Mouse (Mus musculus): ENCODE measurements around the gene Tuba1a. TPM values are rescaled to one million over a fixed set of nuclear protein-coding genes. Genes with fewer than 3 reads are reported as not detected.
"Not testable (repeated sequence)": the region's sequence is repeated elsewhere in the genome, so short reads cannot be mapped to it uniquely, and the experiment has no call there.

The Tuba1a gene
- total RNA-seq, 2 experiments from 2014 or later = 17.1 to 43.2 TPM

DNA sequence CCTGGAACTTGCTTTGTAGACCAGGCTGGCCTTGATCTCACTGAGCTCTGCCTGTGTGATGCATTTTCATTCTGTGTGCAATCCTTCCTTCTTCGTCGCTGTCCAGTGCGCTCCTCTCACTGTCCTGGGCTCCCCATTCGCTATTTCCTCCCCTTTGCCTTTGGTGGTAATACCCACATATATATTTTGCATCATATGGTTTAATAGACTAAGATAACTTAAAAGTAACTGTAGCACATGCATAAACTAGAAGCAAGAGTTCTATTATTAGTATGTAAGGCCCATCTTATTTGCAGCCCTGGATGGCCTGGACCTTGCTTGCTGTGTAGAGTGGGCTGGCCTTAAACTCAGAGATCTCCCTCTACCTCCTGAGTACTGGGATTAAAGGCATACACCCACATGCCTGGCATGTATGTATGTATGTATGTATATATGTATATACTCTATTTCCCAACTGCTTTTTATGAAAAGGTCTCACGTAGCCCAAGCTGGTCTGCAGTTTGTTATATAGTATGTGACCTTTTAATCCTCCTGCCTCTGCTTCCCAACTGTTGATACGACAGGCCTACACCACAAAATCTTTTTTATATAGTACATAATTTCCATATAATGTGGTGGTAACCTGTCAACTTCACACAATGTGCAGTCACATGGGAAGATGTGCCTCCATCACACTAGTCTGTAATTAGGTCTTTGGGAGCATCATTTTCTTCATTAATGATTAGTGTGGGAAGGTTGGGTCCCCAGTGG is 4.5 kb downstream of the Tuba1a start:
- H3K4me3 ChIP-seq = no peak overlapping the region
- no peak overlapping the region for H3K27ac ChIP-seq
- no peak for DNase-seq
- no peak for TF ChIP-seq CTCF (IDR thresholded peaks at IDR 0.05)
- intact Hi-C loops (cut with DNase I) = no loop called here

DNA sequence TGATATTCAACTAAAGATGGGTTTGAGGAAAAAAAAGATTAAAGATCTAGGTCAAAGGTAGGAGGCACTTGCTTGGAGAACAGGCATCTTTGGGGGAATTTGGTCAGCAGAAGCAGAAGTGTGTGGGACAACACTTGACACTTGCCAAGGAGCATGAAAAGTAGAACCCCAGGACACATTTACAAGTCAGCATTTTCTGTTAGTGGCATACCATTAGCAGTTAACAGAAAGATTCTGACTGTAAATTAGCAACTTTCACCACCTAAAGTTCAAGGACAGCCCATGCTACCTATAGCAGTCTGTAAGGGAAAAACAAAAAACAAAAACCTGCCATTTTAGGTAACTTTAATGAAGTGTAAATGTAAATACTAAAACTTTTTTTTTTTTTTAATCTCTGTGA is 5.1 kb downstream of the Tuba1a start:
- H3K4me3 ChIP-seq = no peak overlapping the region
- DNase-seq = no peak
- intact Hi-C loops (cut with DNase I) = no loop called here
- H3K27ac ChIP-seq = no peak overlapping the region
- TF ChIP-seq CTCF (IDR thresholded peaks at IDR 0.05) = no peak

DNA sequence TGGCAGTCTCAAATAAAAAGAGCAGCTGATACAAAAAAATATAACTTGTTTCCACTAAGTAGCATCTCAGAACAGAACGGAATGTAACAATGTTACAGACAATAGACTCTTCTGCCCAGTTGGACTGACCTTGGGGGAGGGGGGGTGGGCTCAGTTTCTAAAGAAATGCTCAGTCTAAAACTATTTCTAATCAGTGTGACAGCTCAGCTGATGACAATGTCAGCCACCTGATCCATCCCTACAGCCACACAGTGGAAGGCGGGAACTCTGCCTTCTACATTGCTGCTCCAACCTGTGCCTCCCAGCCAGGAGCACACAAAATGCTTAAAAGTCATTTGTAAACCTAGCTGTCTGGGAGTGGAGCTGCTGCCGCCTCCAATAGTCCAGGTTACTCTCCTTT is 5.6 kb downstream of the Tuba1a start:
- Histone ChIP-seq H3K4me3 (no peak overlapping the region), H3K27ac (no peak overlapping the region)
- no peak for TF ChIP-seq CTCF (IDR thresholded peaks at IDR 0.05)
- intact Hi-C loops (cut with DNase I) = no loop called here
- no peak for DNase-seq

DNA sequence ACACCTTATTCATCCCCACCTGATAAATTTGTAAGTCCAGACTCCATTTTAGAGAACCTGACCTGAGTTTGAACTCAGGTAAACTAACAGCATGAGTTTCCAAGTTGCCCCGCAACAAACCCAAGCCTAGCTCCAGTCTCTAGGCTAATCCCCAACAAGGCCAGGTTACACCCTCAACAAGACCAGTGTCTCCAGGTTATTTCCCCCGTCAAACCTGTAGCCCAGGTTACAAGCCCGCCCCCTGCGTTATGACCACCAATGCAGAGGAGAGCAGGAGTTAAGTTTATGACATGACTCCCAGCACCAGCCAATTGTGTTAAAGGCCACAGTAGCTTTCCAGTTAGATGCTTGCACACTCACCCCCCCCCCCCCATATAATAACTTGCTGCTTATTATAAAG is 10.4 kb downstream of the Tuba1a start:
- H3K4me3 ChIP-seq = no peak overlapping the region
- intact Hi-C loops (cut with DNase I) = no loop called here
- TF ChIP-seq CTCF (IDR thresholded peaks at IDR 0.05) = no peak
- H3K27ac ChIP-seq = no peak overlapping the region
- DNase-seq = no peak

DNA sequence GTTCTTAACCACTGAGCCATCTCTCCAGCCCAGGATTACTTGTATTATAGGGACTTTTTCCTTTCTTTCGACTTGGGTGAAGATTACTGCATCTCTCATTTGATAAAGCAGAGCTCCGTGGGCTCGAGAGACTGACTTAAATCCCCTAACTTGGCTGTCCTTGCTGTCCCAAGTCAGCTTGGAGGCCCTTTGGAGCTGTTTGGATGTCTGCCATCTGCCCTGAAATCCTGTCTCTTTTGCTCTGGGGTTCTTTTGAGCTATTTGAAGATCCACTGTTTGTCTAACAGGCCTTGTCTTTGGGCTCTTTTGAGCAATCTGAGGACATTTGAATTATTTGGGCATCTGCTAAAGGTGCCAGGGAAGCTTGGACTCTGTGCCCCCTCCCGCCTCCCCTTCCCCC is 11.4 kb downstream of the Tuba1a start:
- Histone ChIP-seq H3K4me3 (no peak overlapping the region), H3K27ac (no peak overlapping the region)
- no peak for TF ChIP-seq CTCF (IDR thresholded peaks at IDR 0.05)
- no peak for DNase-seq
- intact Hi-C loops (cut with DNase I) = no loop called here

DNA sequence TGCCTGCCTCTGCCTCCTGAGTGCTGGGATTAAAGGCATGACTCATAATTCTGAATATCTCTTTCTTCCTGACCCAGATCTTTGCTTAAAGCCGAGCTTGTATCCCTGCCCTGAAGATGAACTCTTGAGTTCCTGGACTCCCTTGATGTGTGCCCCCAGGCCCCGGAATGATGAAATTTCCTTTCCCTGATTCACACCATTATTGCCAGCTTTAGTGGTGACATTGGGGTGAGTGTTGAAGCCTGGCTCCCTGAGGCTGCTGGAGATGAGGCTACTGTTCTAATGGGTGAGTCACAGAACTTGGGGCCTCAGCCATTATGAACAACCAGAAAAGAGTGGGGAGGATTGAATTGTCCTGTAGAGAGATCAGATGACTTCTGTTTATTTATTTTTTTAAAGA is 12.0 kb downstream of the Tuba1a start:
- TF ChIP-seq CTCF (IDR thresholded peaks at IDR 0.05) = no peak
- no peak overlapping the region for H3K27ac ChIP-seq
- DNase-seq = no peak
- intact Hi-C loops (cut with DNase I) = no loop called here
- no peak overlapping the region for H3K4me3 ChIP-seq

DNA sequence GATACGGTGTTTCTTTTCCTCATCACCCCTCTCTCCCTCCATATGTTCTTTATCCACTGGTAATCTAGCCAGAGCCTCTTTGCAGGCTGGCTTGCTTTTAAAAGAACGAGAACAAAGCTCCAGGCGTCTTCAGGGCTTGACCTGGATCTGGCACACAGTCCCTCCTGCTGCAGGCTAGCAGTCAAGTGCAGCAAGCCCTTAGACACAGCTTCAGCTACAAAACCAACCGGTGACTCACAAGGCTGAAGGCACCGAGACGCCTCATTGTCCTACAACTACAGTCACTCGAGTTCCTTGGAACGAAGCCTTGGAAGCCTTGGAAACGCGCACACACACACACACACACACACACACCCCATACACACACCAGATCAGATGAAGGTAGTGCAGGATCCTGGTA is 12.7 kb downstream of the Tuba1a start:
- no peak for TF ChIP-seq CTCF (IDR thresholded peaks at IDR 0.05)
- H3K4me3 ChIP-seq = no peak overlapping the region
- intact Hi-C loops (cut with DNase I) = no loop called here
- DNase-seq = no peak
- no peak overlapping the region for H3K27ac ChIP-seq

DNA sequence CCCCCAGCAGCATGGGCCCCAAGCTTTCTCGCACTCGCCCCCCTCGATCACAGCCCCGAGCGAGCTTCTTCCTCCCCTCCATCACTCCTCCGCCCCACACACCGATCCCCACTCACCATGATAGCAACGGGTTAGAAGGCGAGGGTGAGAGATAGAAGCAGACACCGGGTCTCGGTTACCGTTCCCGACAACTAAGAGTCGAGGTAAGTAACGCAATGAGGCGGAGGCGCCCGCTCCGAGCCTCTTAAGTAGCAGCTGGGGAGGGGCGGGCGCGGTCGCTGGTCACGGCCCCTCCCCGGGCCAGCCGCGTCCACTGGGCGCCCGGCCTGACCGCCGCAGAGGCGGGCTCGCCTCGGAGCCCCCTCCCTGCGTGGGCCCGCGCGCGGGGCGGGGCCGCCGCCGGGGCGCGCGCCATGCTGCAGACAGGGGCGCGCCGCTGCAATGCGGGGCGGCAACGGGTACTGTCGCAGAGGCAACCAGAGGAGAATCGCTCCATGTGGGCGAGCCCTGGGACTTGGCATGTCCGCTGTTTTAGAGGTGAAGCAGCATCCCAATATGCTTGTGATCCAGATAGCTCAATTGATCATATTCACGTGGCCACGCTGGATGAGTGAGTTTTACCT is 19.2 kb downstream of the Tuba1a start, which contains the start of gene Tuba1b:
TSS of gene Tuba1b (minus strand) at position 349 of the 623 bp plus-strand sequence.
- TF ChIP-seq CTCF (IDR thresholded peaks at IDR 0.05) = peak; percentile 24; the same call in 1 of the 2 replicates
- Histone ChIP-seq H3K27ac (peak within 1 kb of the TSS; percentile 92), H3K4me3 (peak within 1 kb of the TSS; percentile 85)
- peak; percentile 95 for DNase-seq
- intact Hi-C loops (cut with DNase I) = loop anchor here (2.0 kb wide), 1 partner anchor 58 kb away; no protein-coding TSS in a partner anchor

DNA sequence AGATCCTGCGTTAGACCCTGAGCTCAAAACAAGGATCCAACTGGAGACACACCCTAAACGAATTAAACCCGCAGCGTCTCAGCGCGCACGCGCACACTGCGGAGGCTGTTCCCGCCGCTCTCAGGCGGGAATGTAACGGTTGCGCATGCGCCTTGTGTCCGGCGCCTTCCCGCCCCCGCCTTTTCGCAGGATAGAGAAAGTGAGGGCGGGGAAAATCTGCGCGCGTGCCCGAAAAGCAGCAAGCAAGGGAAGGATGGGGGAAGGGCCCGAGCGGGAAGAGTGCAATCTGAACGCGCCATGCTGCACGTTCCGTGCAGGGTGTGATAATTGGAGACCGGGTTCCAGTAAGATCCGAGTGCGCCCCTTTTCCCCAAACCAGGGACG is 19.7 kb downstream of the Tuba1a start:
- intact Hi-C loops (cut with DNase I) = loop anchor here (2.0 kb wide), 1 partner anchor 59 kb away; no protein-coding TSS in a partner anchor
- Histone ChIP-seq H3K27ac (peak overlapping the region; percentile 92), H3K4me3 (peak overlapping the region; percentile 85)
- peak; percentile 97 for DNase-seq
- no peak for TF ChIP-seq CTCF (IDR thresholded peaks at IDR 0.05)

DNA sequence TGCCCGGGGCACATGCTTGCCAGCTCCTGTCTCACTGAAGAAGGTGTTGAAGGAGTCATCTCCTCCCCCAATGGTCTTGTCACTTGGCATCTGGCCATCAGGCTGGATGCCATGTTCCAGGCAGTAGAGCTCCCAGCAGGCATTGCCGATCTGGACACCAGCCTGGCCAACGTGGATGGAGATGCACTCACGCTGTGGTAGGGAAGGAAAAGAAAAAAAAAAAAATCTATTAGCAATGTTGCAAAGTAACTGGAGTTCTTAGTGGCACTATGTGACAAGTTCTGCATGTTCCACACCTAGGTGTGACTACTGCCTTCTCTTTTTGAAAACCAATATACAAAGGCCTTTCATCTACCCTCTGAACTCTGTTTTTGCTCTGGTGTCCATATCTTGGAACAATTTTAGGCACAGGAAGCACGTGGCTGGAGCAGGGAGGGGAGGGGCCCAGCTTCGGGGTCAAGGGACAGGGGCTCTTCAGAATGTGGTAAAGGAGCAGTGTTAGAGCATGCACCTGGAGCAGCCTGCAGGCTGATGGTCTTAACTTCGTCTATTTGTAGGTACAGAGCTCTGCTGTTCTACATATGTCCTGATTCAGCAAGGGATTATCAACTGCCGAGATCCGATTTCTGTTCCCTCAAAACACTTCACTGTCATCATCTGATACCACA is 20.4 kb downstream of the Tuba1a start:
- Histone ChIP-seq H3K4me3 (peak overlapping the region; percentile 85), H3K27ac (peak overlapping the region; percentile 92)
- DNase-seq; intact Hi-C loops (cut with DNase I): not testable (repeated sequence)

DNA sequence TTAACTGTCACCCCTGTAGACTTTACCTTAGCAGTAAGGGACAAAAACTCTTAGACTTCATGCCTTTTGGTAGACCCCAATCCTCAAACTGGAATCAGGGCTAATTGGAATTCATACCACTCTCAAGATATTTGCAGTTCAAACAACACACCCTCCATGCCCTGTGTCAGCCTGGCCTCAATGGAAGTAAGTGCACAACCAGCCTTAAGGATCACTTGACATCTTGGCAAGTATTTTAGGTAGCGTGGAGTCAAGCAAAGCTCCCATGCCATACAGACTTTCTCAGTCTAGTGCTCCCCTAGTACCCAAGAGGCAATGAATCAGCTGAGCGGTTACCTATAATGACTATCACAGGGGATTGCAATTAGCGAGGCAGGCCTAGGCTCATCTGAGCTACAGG is 22.5 kb downstream of the Tuba1a start:
- Histone ChIP-seq H3K27ac (no peak overlapping the region), H3K4me3 (no peak overlapping the region)
- intact Hi-C loops (cut with DNase I) = no loop called here
- TF ChIP-seq CTCF (IDR thresholded peaks at IDR 0.05) = no peak
- DNase-seq = no peak

DNA sequence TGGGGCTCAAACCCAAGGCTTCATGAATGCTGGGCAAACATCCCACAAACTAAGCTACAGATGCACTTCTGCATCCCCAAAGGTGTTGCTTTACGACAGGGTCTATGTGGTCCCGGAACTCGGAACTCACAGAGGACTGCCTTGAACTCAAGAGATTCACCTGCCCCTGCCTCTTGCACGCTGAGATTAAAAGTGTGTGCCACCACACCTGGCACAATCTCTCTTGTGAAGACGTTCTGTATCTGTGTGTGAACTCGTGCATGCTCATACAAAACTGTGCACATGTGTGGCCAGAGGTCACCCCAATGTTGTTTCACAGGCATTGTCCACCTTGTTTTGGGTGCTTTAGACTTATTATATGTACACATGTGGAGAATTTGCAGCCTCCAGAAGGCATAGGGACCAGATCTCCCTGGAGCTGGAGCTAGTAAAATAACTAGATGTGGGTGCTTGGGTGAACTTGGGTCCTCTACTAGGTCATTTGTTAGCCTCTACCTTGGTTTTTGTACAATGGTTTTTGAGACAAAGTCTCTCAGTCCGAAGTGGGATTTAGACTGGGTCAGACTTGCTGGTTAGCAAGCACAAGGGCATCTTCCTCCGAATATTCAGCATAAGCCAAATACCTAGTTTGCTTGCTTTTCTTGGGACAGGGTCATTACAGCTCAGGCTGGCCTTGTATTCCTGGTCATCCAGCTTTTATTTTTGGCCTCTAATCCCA is 23.3 kb downstream of the Tuba1a start:
- Histone ChIP-seq H3K27ac (no peak overlapping the region), H3K4me3 (no peak overlapping the region)
- intact Hi-C loops (cut with DNase I) = no loop called here

More for the DNA sequence above, 23.3 kb downstream of the Tuba1a start:
- no peak for TF ChIP-seq CTCF (IDR thresholded peaks at IDR 0.05)
- no peak for DNase-seq

Data from gastrocnemius, adult 2 months (tissue).